Mouse (Mus musculus): ENCODE measurements at regions not wholly inside any gene's neighbourhood (a gene's known extent, or its start where the extent isn't known, plus 50 kb on each side); places are given as distances from the start of the nearest gene placed in this dataset.

DNA sequence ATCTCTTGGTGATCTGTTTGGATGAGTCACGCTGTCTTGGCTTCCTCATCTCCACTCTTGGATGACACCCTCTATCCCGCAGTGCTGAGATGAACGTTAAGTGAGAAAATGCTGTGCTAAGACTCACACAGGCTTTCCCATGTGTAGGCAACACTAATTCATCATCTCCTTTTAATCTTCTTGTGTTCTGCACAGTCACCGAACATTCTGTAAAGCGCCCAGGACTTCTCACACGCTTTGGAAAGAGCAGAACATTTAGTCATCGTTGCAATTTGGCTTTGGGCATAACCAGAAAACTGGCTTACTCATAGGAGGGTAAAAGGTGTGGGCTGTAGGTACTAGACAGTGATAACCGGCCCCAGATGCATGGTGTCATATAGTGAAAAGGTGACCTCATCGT lies 94.9 kb downstream of the Plppr4 start:
- ATAC-seq (replicated peaks; ENCODE audit: low FRiP score), result no peak
- no peak for DNase-seq (ENCODE audit: low spot score)
- no peak overlapping the region for H3K4me2 ChIP-seq (ENCODE audit: low read depth, low read length, severe bottlenecking)
- H3K4me1 ChIP-seq (replicated peaks; ENCODE audit: control insufficient read depth, insufficient read depth, low read length), result no peaks in the 10 kb centered on the region
- H3K27me3 ChIP-seq (ENCODE audit: control insufficient read depth, insufficient read depth, low read length), result no peaks in the 10 kb centered on the region
- H3K9ac ChIP-seq (ENCODE audit: low read length), result no peak overlapping the region
- H3K27ac ChIP-seq (ENCODE audit: low read depth, low read length), result no peak overlapping the region
- H3K36me3 ChIP-seq (ENCODE audit: control insufficient read depth, insufficient read depth, low read length), result no peaks in the 10 kb centered on the region
- 87% methylated on average over 9 of the region's 9 CpGs for WGBS
- H3K9me3 ChIP-seq (ENCODE audit: control insufficient read depth, low read length), result no peaks in the 10 kb centered on the region
- no peak overlapping the region for H3K4me3 ChIP-seq (ENCODE audit: low read depth, low read length)

DNA sequence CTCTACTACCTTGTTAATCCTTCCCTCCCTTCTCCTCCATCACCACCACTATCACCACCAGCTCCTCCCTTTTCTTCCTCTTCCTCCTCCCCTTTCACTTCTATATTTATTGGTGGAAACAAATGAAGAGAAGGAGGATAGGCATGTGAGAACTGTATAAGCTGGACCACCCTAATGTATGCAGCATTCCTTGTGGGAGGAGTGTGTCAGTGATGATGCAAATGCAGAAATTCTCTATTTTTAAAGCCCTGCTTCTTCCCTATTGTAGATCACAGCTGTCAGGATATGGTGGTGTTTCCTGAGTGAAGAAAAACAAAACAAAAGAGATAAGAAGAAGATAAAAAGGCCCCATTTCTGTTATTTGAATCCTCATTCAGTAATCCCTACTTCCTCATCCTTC lies 112.8 kb downstream of the Plppr4 start:
- DNase-seq (ENCODE audit: low spot score), result no peak
- no peaks in the 10 kb centered on the region for H3K9me3 ChIP-seq (ENCODE audit: control insufficient read depth, low read length)
- no peak overlapping the region for H3K4me3 ChIP-seq (ENCODE audit: low read depth, low read length)
- H3K9ac ChIP-seq (ENCODE audit: low read length), result no peak overlapping the region
- no peaks in the 10 kb centered on the region for H3K36me3 ChIP-seq (ENCODE audit: control insufficient read depth, insufficient read depth, low read length)
- no peak overlapping the region for H3K27ac ChIP-seq (ENCODE audit: low read depth, low read length)
- no peaks in the 10 kb centered on the region for H3K27me3 ChIP-seq (ENCODE audit: control insufficient read depth, insufficient read depth, low read length)
- no peak overlapping the region for H3K4me2 ChIP-seq (ENCODE audit: low read depth, low read length, severe bottlenecking)
- no peaks in the 10 kb centered on the region for H3K4me1 ChIP-seq (replicated peaks; ENCODE audit: control insufficient read depth, insufficient read depth, low read length)
- no peak for ATAC-seq (replicated peaks; ENCODE audit: low FRiP score)

DNA sequence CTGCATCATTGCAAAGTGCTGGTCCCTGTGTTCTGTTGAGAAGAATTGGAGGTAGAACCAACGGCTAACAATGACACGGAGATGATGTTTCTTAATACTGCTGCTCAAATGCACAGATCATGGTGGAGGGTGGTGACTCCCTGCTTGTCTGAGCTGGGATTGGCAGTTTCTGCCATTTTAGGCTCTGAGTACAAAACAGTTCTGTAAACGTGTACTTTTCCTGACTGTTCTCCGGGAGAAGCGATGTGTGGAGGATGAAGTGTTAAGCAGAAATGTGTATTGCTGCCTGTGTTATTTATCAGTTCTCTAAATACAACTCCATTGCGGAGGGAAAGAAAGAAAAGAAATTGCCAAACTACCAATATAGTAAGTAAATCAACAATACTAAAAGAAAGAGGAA lies 118.9 kb downstream of the Plppr4 start:
- no peak overlapping the region for H3K27ac ChIP-seq (ENCODE audit: low read depth, low read length)
- no peaks in the 10 kb centered on the region for H3K4me1 ChIP-seq (replicated peaks; ENCODE audit: control insufficient read depth, insufficient read depth, low read length)
- no peaks in the 10 kb centered on the region for H3K27me3 ChIP-seq (ENCODE audit: control insufficient read depth, insufficient read depth, low read length)
- no peak overlapping the region for H3K4me3 ChIP-seq (ENCODE audit: low read depth, low read length)
- no peak overlapping the region for H3K4me2 ChIP-seq (ENCODE audit: low read depth, low read length, severe bottlenecking)
- ATAC-seq (replicated peaks; ENCODE audit: low FRiP score) (no peak), DNase-seq (ENCODE audit: low spot score) (no peak)
- no peak overlapping the region for H3K9ac ChIP-seq (ENCODE audit: low read length)
- WGBS, result 94% methylated on average over 6 of the region's 6 CpGs
- H3K9me3 ChIP-seq (ENCODE audit: control insufficient read depth, low read length), result no peaks in the 10 kb centered on the region
- H3K36me3 ChIP-seq (ENCODE audit: control insufficient read depth, insufficient read depth, low read length), result no peaks in the 10 kb centered on the region

DNA sequence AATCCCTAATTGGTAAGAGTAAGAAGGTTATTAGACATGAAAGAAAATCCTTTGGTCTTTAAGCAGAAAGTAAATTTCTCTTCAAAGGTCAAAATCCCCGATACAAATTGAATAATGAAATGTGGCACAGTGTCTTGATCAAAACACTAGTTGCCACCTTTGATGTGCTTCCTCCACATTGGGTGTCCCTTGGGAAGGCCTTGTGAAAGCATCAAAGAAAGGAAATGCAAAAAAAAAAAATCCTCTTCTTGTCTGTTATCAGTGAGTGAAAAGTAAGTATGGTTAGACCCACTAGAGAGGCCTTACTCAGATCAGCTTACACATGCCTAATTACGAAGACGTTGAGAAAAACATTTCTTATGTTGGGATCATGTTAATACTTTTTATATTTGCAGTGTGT lies 134.1 kb downstream of the Plppr4 start:
- no peak overlapping the region for H3K4me3 ChIP-seq (ENCODE audit: low read depth, low read length)
- no peak overlapping the region for H3K27ac ChIP-seq (ENCODE audit: low read depth, low read length)
- no peaks in the 10 kb centered on the region for H3K27me3 ChIP-seq (ENCODE audit: control insufficient read depth, insufficient read depth, low read length)
- no peaks in the 10 kb centered on the region for H3K9me3 ChIP-seq (ENCODE audit: control insufficient read depth, low read length)
- DNase-seq (ENCODE audit: low spot score), result no peak
- no peaks in the 10 kb centered on the region for H3K4me1 ChIP-seq (replicated peaks; ENCODE audit: control insufficient read depth, insufficient read depth, low read length)
- no peak overlapping the region for H3K9ac ChIP-seq (ENCODE audit: low read length)
- H3K36me3 ChIP-seq (ENCODE audit: control insufficient read depth, insufficient read depth, low read length), result no peaks in the 10 kb centered on the region
- no peak overlapping the region for H3K4me2 ChIP-seq (ENCODE audit: low read depth, low read length, severe bottlenecking)
- WGBS, result 86% methylated on average over 3 of the region's 3 CpGs
- ATAC-seq (replicated peaks; ENCODE audit: low FRiP score), result no peak

DNA sequence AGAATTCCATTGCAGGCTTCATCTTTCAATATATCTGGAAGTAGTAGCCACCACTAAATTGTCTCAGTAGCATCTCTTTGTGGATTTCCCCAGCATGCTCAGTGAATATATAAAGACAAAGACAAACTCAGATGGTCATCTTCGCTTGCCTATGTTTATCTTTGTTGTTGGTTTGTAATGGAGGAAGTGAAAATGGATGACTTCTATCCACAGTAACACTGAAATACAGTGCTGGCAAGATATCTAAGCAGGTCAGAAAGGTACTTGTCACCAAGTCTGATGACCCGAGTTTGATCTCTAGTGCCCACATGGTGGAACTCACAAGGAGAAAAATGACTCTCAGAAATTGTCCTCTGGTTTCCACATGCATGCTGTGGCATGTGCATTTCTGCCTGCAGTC lies 135.6 kb downstream of the Plppr4 start:
- H3K9me3 ChIP-seq (ENCODE audit: control insufficient read depth, low read length), result no peaks in the 10 kb centered on the region
- H3K4me1 ChIP-seq (replicated peaks; ENCODE audit: control insufficient read depth, insufficient read depth, low read length), result no peaks in the 10 kb centered on the region
- DNase-seq (ENCODE audit: low spot score) (no peak), ATAC-seq (replicated peaks; ENCODE audit: low FRiP score) (no peak)
- H3K4me2 ChIP-seq (ENCODE audit: low read depth, low read length, severe bottlenecking), result no peak overlapping the region
- H3K27ac ChIP-seq (ENCODE audit: low read depth, low read length), result no peak overlapping the region
- WGBS, result 90% methylated on average over 2 of the region's 2 CpGs
- no peaks in the 10 kb centered on the region for H3K36me3 ChIP-seq (ENCODE audit: control insufficient read depth, insufficient read depth, low read length)
- no peak overlapping the region for H3K4me3 ChIP-seq (ENCODE audit: low read depth, low read length)
- H3K9ac ChIP-seq (ENCODE audit: low read length), result no peak overlapping the region
- no peaks in the 10 kb centered on the region for H3K27me3 ChIP-seq (ENCODE audit: control insufficient read depth, insufficient read depth, low read length)

DNA sequence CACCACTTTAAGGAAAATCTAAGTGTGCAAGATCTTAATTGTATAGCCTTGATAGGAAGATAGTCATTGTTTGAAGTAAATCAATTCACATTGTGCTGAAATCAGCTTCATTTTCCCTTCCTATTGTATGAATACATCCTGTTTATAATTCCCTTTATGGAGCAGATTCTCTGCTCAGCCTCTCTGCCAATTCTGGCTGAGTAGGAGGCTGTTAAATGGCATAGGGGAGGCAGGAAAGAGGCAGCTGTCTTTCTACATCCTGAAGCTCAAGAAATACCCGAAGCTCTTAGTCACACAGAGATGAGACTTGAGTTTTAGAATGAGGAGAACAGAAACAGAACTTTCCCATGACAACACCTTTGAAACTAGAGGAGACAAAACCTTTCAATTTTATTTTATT lies 142.7 kb downstream of the Plppr4 start:
- H3K9ac ChIP-seq (ENCODE audit: low read length), result no peak overlapping the region
- DNase-seq (ENCODE audit: low spot score) (no peak), ATAC-seq (replicated peaks; ENCODE audit: low FRiP score) (no peak)
- no peaks in the 10 kb centered on the region for H3K4me1 ChIP-seq (replicated peaks; ENCODE audit: control insufficient read depth, insufficient read depth, low read length)
- H3K9me3 ChIP-seq (ENCODE audit: control insufficient read depth, low read length), result no peaks in the 10 kb centered on the region
- H3K4me2 ChIP-seq (ENCODE audit: low read depth, low read length, severe bottlenecking), result no peak overlapping the region
- H3K27ac ChIP-seq (ENCODE audit: low read depth, low read length), result no peak overlapping the region
- no peaks in the 10 kb centered on the region for H3K36me3 ChIP-seq (ENCODE audit: control insufficient read depth, insufficient read depth, low read length)
- 62% methylated on average over 1 of the region's 1 CpGs for WGBS
- no peaks in the 10 kb centered on the region for H3K27me3 ChIP-seq (ENCODE audit: control insufficient read depth, insufficient read depth, low read length)
- H3K4me3 ChIP-seq (ENCODE audit: low read depth, low read length), result no peak overlapping the region

DNA sequence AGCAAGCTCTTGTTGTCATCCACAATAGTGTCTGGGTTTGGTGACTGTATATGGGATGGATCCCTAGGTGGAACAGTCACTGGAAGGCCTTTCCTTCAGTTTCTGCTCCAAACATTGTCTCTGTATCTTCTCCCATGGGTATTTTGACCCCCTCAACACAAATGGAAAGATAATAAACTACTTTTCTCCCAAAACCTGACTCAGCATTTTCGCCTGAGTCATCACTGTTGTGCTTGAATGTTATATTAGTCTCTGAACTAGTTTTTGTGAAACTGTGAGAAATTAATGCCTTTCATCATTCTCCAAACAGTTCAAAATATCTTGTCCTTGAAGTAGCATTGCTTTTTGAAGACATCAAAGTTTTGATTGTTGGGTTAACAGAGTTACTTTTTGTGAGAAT lies 168.8 kb downstream of the Plppr4 start:
- Histone ChIP-seq H3K27ac (ENCODE audit: low read depth, low read length) (no peak overlapping the region), H3K4me1 (replicated peaks; ENCODE audit: control insufficient read depth, insufficient read depth, low read length) (no peaks in the 10 kb centered on the region), H3K9me3 (ENCODE audit: control insufficient read depth, low read length) (no peaks in the 10 kb centered on the region), H3K4me2 (ENCODE audit: low read depth, low read length, severe bottlenecking) (no peak overlapping the region), H3K9ac (ENCODE audit: low read length) (no peak overlapping the region), H3K4me3 (ENCODE audit: low read depth, low read length) (no peak overlapping the region), H3K27me3 (ENCODE audit: control insufficient read depth, insufficient read depth, low read length) (no peaks in the 10 kb centered on the region), H3K36me3 (ENCODE audit: control insufficient read depth, insufficient read depth, low read length) (no peaks in the 10 kb centered on the region)
- DNase-seq (ENCODE audit: low spot score) (no peak), ATAC-seq (replicated peaks; ENCODE audit: low FRiP score) (no peak)
- 78% methylated on average over 1 of the region's 1 CpGs for WGBS

DNA sequence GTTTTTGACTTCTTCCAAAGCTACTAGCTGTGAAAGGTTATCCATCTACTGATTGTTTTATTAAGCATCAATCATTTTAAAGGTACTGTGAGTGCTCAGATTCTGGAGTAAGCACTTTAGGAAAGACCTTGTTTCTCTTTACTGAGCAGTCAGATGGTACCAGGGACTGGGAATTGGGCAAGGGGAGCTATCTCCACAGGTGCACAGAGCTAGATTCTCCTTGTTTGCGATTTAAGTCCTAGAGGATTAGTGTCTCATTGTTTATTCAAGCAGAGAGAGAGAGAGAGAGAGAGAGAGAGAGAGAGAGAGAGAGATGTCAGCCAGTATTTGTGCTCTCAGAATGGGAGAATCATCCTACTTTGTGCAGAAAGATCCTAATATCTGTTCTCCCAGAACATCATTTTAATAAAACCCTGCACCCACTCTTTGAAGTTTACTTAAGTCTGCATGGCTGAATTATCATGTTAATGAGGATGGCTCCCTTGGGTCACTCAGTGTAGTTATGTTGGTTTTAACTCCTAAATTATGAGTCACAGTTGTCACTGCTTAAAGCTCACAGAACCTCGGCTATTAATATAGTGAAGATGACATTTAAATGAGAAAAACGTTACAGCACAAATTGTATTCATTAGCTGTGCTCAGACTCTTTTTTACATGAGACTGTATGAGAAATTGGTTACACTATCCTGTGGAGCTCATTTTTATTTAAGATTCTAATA lies 171.7 kb downstream of the Plppr4 start:
- Histone ChIP-seq H3K9me3 (ENCODE audit: control insufficient read depth, low read length) (no peaks in the 10 kb centered on the region), H3K4me1 (replicated peaks; ENCODE audit: control insufficient read depth, insufficient read depth, low read length) (no peaks in the 10 kb centered on the region), H3K36me3 (ENCODE audit: control insufficient read depth, insufficient read depth, low read length) (no peaks in the 10 kb centered on the region), H3K27me3 (ENCODE audit: control insufficient read depth, insufficient read depth, low read length) (no peaks in the 10 kb centered on the region), H3K4me3 (ENCODE audit: low read depth, low read length) (no peak overlapping the region), H3K9ac (ENCODE audit: low read length) (no peak overlapping the region), H3K27ac (ENCODE audit: low read depth, low read length) (no peak overlapping the region), H3K4me2 (ENCODE audit: low read depth, low read length, severe bottlenecking) (no peak overlapping the region)
- ATAC-seq (replicated peaks; ENCODE audit: low FRiP score) (no peak), DNase-seq (ENCODE audit: low spot score) (no peak)
- 56% methylated on average over 3 of the region's 3 CpGs for WGBS

DNA sequence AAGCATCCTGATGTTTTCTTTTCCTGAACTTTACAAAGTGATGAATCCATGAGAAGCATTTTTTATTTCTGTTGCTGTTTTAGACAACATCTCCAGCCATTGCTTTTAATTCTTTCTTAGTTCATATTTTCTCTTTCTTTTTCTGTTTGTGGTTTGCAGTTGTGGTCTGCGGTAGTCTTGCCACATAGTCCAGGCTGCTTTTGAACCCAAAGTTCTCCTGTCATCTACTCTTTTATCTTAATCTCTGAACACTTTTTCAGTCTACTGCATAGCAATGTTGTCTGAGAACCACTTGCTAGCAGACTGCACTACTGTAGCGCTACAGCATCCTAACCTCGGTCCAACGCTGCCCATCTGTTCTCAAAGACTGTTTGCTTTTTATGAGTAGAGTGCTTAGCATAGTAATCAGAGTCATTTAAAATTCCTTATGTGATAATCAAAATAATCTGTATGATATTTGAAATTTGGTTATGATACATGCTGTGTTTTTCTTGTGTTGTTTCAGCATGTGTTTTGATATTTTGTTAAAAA lies 177.0 kb downstream of the Plppr4 start:
- H3K4me2 ChIP-seq (ENCODE audit: low read depth, low read length, severe bottlenecking), result no peak overlapping the region
- H3K4me3 ChIP-seq (ENCODE audit: low read depth, low read length), result no peak overlapping the region
- no peak overlapping the region for H3K27ac ChIP-seq (ENCODE audit: low read depth, low read length)
- H3K27me3 ChIP-seq (ENCODE audit: control insufficient read depth, insufficient read depth, low read length), result no peaks in the 10 kb centered on the region
- whole genome bisulfite sequencing, result 97% methylated on average over 4 of the region's 4 CpGs
- no peak overlapping the region for H3K9ac ChIP-seq (ENCODE audit: low read length)
- no peaks in the 10 kb centered on the region for H3K4me1 ChIP-seq (replicated peaks; ENCODE audit: control insufficient read depth, insufficient read depth, low read length)
- no peaks in the 10 kb centered on the region for H3K9me3 ChIP-seq (ENCODE audit: control insufficient read depth, low read length)
- H3K36me3 ChIP-seq (ENCODE audit: control insufficient read depth, insufficient read depth, low read length), result no peaks in the 10 kb centered on the region
- DNase-seq (ENCODE audit: low spot score) (no peak), ATAC-seq (replicated peaks; ENCODE audit: low FRiP score) (no peak)

All from forebrain, embryonic 11.5 days (tissue).